Mouse (Mus musculus): ENCODE measurements at regions not wholly inside any gene's neighbourhood (a gene's known extent, or its start where the extent isn't known, plus 50 kb on each side); places are given as distances from the start of the nearest gene placed in this dataset.

DNA sequence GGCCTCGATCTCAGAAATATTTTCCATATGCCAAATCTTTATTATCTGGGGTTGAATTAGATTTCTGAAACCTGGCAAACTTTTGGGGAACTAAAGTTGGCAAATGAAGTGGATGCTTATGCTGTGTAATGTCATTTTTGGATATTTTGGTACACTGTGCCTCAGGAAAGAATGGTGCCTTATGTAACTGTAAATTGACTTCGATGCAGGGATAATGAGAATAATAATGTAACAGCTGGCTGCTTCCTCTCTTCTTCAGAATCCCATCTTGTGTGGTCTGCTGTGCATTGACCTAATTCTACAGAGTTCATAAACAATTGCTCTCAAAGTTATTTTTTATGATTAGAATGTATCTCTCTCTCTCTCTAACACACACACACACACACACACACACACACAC is 545.6 kb downstream of the Tfap2b start:
- Histone ChIP-seq H3K9me3 (replicated peaks) (no peaks in the 10 kb centered on the region), H3K36me3 (no peaks in the 10 kb centered on the region), H3K27ac (replicated peaks) (no peak overlapping the region), H3K4me1 (no peaks in the 10 kb centered on the region), H3K27me3 (ENCODE audit: low read depth, poor library complexity, severe bottlenecking) (no peaks in the 10 kb centered on the region), H3K4me3 (no peak overlapping the region)
- WGBS, result 92% methylated on average over 2 of the region's 2 CpGs
- DNase-seq (ENCODE audit: low spot score), result no peak

DNA sequence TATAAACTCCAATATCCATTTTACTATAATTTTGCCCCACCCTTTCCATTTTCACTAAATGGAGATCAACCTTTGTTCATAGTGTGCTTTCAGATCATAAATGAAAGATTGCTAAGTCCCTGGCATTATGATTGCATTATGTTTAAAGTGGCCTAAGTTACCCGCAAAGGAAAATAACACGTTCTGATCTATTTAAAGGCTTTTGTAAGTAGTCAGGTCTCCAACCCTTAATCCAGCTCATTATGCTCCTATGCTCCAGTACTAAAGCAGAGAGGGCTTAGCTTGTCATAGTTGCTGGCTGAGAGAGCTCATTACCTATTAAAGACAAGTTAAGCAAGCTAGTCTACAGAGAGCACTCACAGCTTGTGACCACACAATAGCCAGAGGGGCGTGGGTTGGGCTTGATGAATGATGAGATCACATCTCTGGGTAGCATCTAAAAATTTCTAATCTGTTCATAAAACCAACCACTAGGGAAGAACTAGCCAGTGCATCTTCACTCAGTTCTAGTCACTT is 549.3 kb downstream of the Tfap2b start:
- Histone ChIP-seq H3K27me3 (ENCODE audit: low read depth, poor library complexity, severe bottlenecking) (no peaks in the 10 kb centered on the region), H3K27ac (replicated peaks) (no peak overlapping the region), H3K9me3 (replicated peaks) (no peaks in the 10 kb centered on the region), H3K4me1 (no peaks in the 10 kb centered on the region), H3K36me3 (no peaks in the 10 kb centered on the region), H3K4me3 (no peak overlapping the region)
- DNase-seq (ENCODE audit: low spot score), result no peak
- 51% methylated on average over 3 of the region's 3 CpGs for WGBS

DNA sequence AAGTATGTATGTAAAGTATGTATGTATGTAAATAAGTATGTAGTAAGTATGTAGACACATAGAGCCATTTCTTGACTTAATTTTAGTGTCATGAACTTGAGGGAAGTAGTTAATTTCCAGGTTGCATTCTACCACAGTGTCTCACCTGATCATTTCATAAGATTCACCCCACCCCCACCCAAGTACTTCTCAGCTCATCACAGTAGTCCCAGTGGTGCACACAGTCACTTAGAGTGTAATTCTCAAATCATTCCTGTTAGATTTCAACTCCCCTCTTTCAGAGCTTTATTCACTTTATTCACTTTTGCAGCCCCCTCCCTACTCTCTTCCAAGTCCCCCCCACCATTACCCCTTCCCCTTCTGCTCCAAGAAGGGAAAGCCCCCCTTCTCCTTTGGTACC is 558.2 kb downstream of the Tfap2b start:
- H3K9me3 ChIP-seq (replicated peaks), result no peaks in the 10 kb centered on the region
- no peaks in the 10 kb centered on the region for H3K36me3 ChIP-seq
- H3K27me3 ChIP-seq (ENCODE audit: low read depth, poor library complexity, severe bottlenecking), result peaks cover 18% of the 10 kb centered on the region; the same call in 1 of the 2 replicates
- H3K4me1 ChIP-seq, result peaks cover 16% of the 10 kb centered on the region
- H3K4me3 ChIP-seq, result no peak overlapping the region
- DNase-seq (ENCODE audit: low spot score), result no peak
- H3K27ac ChIP-seq (replicated peaks), result no peak overlapping the region

DNA sequence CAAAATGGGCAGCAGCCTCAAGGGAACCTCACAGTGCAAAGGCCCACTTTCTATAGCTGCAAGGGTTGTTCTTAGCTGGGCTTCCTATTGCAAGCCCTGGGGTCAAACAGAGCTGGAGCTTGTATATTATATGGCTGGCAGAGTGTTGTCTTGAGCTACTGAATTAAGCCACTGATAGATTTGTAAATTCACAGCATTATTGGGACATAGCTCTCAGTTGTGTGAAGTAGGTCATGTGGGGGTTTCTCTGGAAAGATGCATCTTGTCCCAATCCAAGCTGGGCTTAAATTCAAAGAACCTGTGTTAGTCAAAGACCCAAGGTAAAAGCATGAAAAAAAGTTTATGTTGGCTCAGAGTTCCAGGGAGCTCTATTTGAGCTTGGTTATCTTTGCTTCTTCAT is 563.6 kb downstream of the Tfap2b start:
- no peak overlapping the region for H3K4me3 ChIP-seq
- no peaks in the 10 kb centered on the region for H3K9me3 ChIP-seq (replicated peaks)
- no peaks in the 10 kb centered on the region for H3K36me3 ChIP-seq
- peaks cover 45% of the 10 kb centered on the region; the same call in 1 of the 2 replicates for H3K27me3 ChIP-seq (ENCODE audit: low read depth, poor library complexity, severe bottlenecking)
- H3K4me1 ChIP-seq, result peaks cover 27% of the 10 kb centered on the region
- no peak for DNase-seq (ENCODE audit: low spot score)
- H3K27ac ChIP-seq (replicated peaks), result no peak overlapping the region

DNA sequence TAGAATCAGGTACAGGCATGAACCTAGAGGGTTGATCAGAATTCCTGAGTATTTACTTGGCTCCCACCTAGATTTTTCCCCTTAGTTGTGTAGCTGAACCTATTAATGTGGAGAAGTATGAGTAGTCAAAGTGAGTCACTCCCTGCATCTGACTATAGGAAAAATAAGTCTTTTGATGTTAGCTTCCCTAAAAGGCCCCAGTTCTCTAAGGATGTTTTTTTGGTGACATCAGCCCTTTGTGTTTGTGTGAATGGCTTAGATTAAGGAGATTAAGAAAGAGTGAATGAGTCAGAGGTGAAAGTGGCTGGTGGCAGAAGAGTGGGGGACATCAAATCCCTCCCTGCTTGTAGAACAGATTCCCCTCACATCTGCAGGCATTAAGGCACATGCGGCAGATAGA is 565.8 kb downstream of the Tfap2b start:
- H3K27ac ChIP-seq (replicated peaks), result no peak overlapping the region
- no peak overlapping the region for H3K4me3 ChIP-seq
- H3K27me3 ChIP-seq (ENCODE audit: low read depth, poor library complexity, severe bottlenecking), result peaks cover 36% of the 10 kb centered on the region; the same call in 1 of the 2 replicates
- H3K4me1 ChIP-seq, result peaks cover 17% of the 10 kb centered on the region
- no peaks in the 10 kb centered on the region for H3K36me3 ChIP-seq
- peak; percentile 13 for DNase-seq (ENCODE audit: low spot score)
- 13% methylated on average over 1 of the region's 1 CpGs for WGBS
- no peaks in the 10 kb centered on the region for H3K9me3 ChIP-seq (replicated peaks)

DNA sequence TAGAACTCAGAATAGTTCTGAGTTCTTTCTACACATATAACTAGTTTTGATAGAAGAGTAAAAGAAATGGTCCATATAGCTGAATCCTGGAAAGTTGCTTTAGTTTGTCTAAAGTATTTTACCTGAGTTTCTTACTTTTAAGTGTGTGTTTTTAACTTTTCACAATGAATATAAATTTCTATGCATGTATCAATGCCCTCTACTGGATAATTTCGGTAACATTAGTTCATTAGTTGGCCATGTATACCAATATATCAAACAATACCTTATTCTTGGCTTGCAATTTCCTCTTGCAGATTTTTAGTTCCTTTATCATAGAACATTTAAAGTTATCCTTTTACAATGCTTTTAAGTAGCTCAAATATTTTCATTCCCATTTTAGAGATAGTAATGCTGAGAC is 568.8 kb downstream of the Tfap2b start:
- peaks cover 20% of the 10 kb centered on the region; the same call in 1 of the 2 replicates for H3K27me3 ChIP-seq (ENCODE audit: low read depth, poor library complexity, severe bottlenecking)
- no peak overlapping the region for H3K27ac ChIP-seq (replicated peaks)
- H3K9me3 ChIP-seq (replicated peaks), result no peaks in the 10 kb centered on the region
- no peaks in the 10 kb centered on the region for H3K36me3 ChIP-seq
- no peak for DNase-seq (ENCODE audit: low spot score)
- peaks cover 13% of the 10 kb centered on the region for H3K4me1 ChIP-seq
- no peak overlapping the region for H3K4me3 ChIP-seq
- WGBS, result 87% methylated on average over 1 of the region's 1 CpGs

DNA sequence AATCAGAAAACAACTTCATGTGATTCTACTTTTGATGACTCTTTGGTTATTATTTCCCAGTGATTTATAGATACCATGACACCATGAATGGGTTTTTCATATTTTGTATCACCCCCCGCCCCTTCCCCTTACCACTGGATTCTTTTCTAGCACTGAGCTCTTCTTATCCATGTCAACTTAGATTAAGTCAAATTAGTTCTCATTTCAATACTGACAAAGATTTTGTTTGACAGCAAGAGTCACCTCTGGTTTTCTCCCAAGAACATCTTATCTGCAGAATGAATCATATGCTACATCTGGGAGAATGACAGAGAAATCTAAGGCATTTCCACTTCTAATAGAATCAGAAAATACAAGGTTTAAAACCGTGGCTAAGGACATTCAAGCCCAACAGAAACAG is 578.3 kb downstream of the Tfap2b start:
- 82% methylated on average over 2 of the region's 2 CpGs for WGBS
- Histone ChIP-seq H3K4me3 (no peak overlapping the region), H3K27ac (replicated peaks) (no peak overlapping the region)

DNA sequence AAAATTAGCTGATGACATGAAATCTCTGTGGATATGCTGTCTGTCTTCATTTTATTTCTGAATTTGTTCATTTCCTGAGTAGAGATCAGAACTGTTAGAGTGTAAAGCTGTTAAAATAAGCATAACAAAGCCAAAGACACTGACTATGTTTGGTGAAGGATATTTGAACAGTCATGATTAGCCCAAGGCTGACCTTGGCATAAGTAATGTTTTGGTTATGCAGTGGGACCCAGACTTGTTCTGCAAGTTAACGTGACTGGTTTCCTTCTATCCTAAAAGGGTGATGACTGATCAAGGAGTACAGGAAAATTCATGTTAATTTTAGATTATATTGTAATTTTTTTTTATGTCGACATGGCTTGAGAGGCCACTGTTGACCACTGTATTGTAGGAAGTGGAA is 585.4 kb downstream of the Tfap2b start:
- 88% methylated on average over 2 of the region's 2 CpGs for WGBS
- no peak overlapping the region for H3K4me3 ChIP-seq
- DNase-seq (ENCODE audit: low spot score), result no peak
- no peaks in the 10 kb centered on the region for H3K4me1 ChIP-seq
- H3K9me3 ChIP-seq (replicated peaks), result no peaks in the 10 kb centered on the region
- no peaks in the 10 kb centered on the region for H3K36me3 ChIP-seq
- H3K27me3 ChIP-seq (ENCODE audit: low read depth, poor library complexity, severe bottlenecking), result no peaks in the 10 kb centered on the region
- H3K27ac ChIP-seq (replicated peaks), result no peak overlapping the region

More for the DNA sequence above, 578.3 kb downstream of the Tfap2b start:
- DNase-seq (ENCODE audit: low spot score), result no peak
- Histone ChIP-seq H3K4me1 (no peaks in the 10 kb centered on the region), H3K9me3 (replicated peaks) (no peaks in the 10 kb centered on the region), H3K27me3 (ENCODE audit: low read depth, poor library complexity, severe bottlenecking) (no peaks in the 10 kb centered on the region), H3K36me3 (no peaks in the 10 kb centered on the region)

DNA sequence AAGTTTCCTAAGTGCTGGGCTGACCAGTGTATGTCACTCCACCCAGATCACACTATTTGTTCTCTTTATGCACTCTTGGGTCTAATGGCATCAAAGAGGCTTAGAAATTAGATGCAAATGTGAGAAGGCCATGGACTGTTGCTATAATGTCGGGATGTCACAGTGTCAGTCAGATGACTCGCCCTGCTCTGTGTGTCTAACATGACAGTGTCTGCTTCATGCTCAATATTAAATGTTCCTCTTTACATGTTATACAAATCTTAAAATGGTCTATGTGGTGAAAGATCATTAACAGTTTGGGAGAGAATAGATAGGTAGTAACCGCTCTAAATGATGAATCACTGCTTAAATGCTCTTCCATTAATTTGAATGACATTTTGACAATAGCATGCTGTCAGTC is 617.2 kb downstream of the Tfap2b start:
- H3K9me3 ChIP-seq (replicated peaks), result no peaks in the 10 kb centered on the region
- H3K36me3 ChIP-seq, result no peaks in the 10 kb centered on the region
- H3K4me3 ChIP-seq, result no peak overlapping the region
- DNase-seq (ENCODE audit: low spot score), result no peak
- no peaks in the 10 kb centered on the region for H3K27me3 ChIP-seq (ENCODE audit: low read depth, poor library complexity, severe bottlenecking)
- WGBS, result 77% methylated on average over 3 of the region's 3 CpGs
- no peak overlapping the region for H3K27ac ChIP-seq (replicated peaks)
- peaks cover 13% of the 10 kb centered on the region for H3K4me1 ChIP-seq

DNA sequence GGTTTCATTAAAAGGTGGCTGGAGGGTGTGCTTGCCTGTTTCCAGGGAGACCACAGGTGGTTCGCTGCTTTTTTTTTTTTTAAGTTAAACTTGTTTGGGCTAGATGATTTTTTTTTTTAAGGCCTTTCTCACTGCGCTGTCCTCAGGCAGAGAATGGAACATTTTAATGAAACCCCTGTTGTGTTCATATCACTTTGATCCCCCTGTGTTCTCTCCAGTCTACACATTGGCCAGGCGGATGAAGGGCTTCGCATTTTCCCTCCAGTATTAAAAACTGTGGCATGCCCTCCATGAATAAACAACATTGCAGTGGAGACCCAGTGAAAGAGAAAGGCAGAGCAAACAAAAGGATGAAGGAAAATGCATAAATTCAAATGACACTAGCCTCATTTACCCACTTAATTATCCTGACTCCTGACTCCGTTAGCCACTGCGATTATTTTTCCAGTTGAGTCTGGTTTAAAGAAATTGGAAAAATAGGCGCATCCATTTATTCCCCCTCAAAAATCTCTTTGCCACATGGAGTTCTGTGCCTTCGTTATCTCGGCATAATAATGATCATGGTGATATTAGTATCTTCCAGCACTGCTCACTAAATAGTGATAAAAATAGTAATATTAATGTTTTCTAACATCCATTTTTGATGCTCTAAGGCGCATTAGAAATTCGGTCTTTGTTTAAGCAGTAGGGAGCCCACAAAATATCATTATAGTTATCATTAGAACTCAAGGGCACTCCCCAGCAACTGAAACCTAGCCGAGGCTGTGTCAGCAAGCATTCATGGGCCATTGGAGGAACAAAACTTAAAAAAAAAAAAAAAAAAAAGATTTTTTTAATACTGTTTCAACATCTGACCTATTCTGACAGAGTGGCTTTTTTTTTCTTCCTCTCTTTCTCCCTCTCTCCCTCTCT is 618.0 kb downstream of the Tfap2b start:
- no peak for DNase-seq (ENCODE audit: low spot score)
- no peaks in the 10 kb centered on the region for H3K27me3 ChIP-seq (ENCODE audit: low read depth, poor library complexity, severe bottlenecking)
- no peak overlapping the region for H3K4me3 ChIP-seq
- no peaks in the 10 kb centered on the region for H3K9me3 ChIP-seq (replicated peaks)
- 79% methylated on average over 12 of the region's 12 CpGs for WGBS
- H3K4me1 ChIP-seq, result peaks cover 13% of the 10 kb centered on the region
- H3K36me3 ChIP-seq, result no peaks in the 10 kb centered on the region
- H3K27ac ChIP-seq (replicated peaks), result no peak overlapping the region

DNA sequence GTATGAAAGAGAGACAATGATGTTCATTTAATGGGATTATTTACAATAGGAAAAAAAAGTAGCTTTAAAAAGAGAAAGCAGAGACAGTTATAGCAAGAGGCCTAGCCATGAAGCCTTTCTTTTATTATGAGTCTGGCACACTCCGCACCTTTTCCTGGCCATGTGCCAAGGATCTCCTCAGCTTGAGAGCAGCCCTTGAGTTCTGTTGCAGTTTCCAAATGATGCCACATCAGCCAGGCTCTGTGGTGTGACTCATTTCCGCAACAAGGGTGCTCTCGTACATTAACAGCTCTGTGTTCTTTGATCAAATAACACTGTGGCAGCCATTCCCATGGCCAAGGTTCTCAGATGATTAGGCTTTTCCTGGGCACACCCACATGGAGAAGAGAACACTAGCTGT is 641.2 kb downstream of the Tfap2b start:
- no peaks in the 10 kb centered on the region for H3K4me1 ChIP-seq
- H3K4me3 ChIP-seq, result no peak overlapping the region
- 91% methylated on average over 3 of the region's 3 CpGs for WGBS
- H3K9me3 ChIP-seq (replicated peaks), result no peaks in the 10 kb centered on the region
- no peak for DNase-seq (ENCODE audit: low spot score)
- no peak overlapping the region for H3K27ac ChIP-seq (replicated peaks)
- no peaks in the 10 kb centered on the region for H3K27me3 ChIP-seq (ENCODE audit: low read depth, poor library complexity, severe bottlenecking)
- H3K36me3 ChIP-seq, result no peaks in the 10 kb centered on the region

DNA sequence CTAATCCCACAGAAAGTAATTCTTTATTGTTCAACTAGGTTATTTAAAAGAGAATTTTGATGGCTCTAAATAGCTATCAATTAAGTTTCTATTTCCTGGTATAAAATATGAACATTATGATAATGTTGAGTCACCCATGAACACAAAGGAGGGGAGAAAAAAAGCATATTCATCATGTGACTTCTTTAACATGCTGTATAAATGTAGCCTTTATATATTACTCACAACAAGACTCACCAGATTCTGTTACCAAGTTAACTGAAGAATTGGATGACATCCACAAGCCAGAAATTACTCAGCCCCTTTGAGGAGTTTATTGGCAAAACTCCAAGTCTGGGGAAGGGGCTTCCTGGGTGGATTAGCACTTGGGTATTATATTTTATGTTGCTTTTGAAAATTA is 648.5 kb downstream of the Tfap2b start:
- Histone ChIP-seq H3K27ac (replicated peaks) (no peak overlapping the region), H3K36me3 (no peaks in the 10 kb centered on the region), H3K4me3 (no peak overlapping the region), H3K9me3 (replicated peaks) (no peaks in the 10 kb centered on the region), H3K27me3 (ENCODE audit: low read depth, poor library complexity, severe bottlenecking) (no peaks in the 10 kb centered on the region), H3K4me1 (no peaks in the 10 kb centered on the region)
- no peak for DNase-seq (ENCODE audit: low spot score)

DNA sequence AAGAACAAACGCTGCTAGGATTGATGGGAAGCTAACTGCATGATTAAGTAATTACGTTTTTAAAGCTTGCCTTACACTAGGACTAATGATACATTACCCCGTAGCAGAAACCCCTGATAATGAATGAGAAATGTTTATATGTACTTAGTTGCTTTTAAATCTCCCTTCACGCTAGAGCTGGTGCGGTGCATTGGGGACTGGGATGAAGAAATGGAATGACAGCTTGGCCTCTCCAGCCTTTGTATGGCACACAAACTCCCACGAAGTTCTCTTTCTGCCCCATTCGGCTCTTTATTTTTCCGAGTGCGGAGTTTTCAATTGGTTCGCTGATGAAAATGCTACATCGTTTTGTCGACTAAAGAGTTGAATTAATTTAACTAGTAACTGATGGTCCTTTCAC is 659.8 kb downstream of the Tfap2b start:
- Histone ChIP-seq H3K4me3 (no peak overlapping the region), H3K27me3 (ENCODE audit: low read depth, poor library complexity, severe bottlenecking) (no peaks in the 10 kb centered on the region), H3K4me1 (no peaks in the 10 kb centered on the region), H3K36me3 (no peaks in the 10 kb centered on the region), H3K9me3 (replicated peaks) (no peaks in the 10 kb centered on the region), H3K27ac (replicated peaks) (no peak overlapping the region)
- WGBS, result 72% methylated on average over 12 of the region's 12 CpGs
- DNase-seq (ENCODE audit: low spot score), result no peak

All from midbrain, embryonic 10.5 days (tissue).